Mouse (Mus musculus) retina, embryonic 14.5 days (tissue): ENCODE measurements at regions not wholly inside any gene's neighbourhood (a gene's known extent, or its start where the extent isn't known, plus 50 kb on each side); places are given as distances from the start of the nearest gene placed in this dataset.

Experiments used
- DNase-seq: peaks from one replicate; pipeline ENCODE4 v3.0.0-alpha.2; 2015; ENCODE audit warnings: low spot score

GRCm38 (mm10) chr11:85966207-85966606 lies 80.0 kb downstream of the Tbx4 start:
- no peak for DNase-seq

DNA sequence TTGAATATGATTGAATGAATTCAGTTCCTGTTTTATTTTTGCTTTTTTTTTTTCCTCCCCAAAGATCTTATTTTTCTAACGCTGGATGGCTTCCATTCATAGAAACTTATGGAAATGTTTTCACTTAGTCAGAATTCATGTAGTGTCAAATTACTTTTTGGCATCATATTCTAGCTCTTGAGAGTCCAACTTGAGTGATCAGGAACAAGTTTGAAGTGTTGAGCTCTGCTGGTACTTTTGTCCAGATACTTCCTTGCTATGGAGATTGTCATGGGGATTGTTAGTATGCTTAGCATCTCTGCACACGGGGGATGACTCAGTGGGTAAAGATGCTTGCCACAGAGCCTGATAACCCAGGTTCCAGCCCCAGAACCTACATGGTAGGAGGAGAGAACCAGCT lies 84.1 kb downstream of the Tbx4 start:
- DNase-seq: no peak

DNA sequence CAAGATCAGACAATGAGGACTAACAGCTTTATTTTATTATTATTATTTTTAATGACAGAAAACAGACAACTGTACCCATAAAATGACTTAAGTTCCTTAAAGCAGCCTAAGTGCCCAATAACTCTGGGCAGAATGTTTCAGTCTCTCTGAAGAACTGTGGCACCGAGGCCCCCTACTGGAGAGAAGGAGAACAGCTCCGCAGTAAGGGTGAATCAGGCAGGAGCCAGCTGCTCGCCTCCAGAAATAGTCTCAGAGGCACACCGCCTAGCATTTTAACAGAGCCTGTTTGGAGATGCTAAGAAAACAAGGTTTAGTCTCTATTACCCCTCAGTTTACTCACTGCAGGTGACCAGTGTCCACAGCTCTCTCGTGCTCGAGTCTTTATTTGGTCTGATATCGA lies 86.2 kb downstream of the Tbx4 start:
- DNase-seq: peak; percentile 87

DNA sequence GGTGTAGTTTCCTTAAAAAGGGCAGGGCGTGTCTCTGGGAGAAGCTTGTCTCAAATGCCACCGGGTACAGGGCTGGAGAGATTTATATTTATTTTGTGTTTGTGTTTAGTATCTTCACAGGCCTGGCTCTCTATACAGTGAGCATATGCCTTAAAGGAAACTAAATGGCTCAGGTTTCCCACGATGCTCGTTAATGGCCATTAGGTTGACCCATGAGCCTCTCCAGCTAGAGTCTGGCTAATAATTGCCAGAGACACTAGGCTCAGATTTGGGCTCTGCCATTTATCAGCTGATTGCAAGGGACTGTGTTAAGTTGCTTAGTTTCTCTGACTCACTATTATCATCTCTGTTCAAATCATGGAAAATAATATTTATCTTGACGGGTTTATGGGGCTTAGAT lies 87.5 kb downstream of the Tbx4 start:
- DNase-seq: no peak

- no peak for DNase-seq
Observed at GRCm38 (mm10) chr11:85976693-85977434, 90.6 kb downstream of the Tbx4 start.

DNA sequence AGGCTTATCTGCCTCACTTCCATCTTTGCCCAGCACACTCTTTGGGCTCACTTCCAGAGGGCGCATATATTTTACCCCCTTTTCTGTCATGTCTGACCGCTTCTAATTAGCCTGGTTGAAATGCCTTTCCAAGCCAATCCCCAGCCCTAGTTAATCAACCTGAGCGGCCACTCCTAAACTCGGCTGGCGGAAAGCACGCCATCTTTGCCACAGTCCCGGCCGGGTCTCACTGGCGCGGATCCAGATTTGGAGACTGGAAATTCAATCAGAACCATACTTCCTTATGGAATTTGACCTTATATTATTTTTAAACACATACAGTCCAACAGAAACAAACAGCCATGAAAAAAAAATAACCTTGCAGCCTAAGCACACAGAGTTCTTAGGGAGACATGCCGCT lies 94.2 kb downstream of the Tbx4 start:
- no peak for DNase-seq

- DNase-seq: no peak
Observed at GRCm38 (mm10) chr11:85981561-85981960, 95.3 kb downstream of the Tbx4 start.

DNA sequence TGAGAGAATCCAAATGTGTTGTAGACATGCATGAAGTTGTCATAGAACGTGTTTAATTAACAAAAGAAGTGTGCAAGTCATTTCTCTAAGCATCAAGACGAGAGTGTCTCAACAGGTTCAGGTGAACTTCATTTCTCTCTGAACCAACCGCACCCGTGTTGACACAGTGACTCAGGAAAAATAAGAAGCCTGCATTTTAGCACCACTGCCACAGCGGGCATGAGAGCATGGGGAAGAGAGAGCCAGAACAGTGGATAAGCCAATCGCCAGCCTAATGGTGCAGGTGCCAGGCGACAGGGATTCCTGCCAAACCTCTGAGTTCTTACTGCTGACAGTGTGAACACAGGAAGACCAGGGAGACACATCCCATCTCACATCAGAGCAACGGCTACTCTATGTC lies 100.1 kb downstream of the Tbx4 start:
- no peak for DNase-seq

DNA sequence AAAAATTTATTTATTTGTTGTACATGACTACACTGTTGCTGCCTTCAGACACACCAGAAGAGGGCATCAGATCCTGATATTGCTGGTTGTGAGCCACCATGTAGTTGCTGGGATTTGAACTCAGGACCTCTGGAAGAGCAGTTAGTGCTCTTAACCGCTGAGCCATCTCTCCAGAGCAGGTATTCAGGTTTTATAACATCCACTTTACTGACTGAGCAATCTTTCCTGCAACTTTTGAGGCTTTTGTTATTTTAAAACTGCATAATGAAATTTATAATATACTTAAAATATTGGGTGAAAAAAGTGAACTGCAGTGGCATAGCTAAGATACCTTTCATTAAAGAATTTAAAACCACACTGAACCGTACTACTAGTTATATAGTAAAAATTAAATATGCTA lies 101.0 kb downstream of the Tbx4 start:
- DNase-seq: no peak

- no peak for DNase-seq
Observed at GRCm38 (mm10) chr11:85989536-85989935, 103.3 kb downstream of the Tbx4 start.

DNA sequence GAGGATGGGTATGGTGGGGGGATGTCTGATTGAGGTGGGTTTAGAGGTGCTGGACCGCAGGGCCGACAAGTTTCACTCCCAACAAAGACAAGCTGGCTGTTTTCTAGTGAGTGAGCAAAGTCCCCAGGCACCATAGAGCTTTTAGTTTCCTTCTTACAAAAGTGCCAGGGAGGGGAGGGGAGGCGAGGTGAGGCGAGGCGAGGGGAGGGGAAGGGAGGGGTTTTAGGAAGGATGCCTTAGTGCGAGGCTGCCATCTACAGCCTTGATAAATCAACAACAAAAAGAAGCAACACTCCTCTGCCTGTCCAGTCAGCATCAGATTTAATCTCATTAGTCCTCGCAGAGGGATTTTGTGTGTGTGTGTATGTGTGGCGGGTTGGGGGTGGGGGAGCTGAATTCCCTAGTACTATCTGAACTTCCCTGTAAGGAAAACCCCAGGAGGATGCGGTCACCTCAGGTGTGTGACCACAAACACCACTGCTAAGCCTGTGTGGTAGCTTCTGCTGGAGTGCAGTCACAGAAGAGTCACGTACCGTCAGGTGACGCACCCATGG lies 103.8 kb downstream of the Tbx4 start:
- peak; percentile 60 for DNase-seq

DNA sequence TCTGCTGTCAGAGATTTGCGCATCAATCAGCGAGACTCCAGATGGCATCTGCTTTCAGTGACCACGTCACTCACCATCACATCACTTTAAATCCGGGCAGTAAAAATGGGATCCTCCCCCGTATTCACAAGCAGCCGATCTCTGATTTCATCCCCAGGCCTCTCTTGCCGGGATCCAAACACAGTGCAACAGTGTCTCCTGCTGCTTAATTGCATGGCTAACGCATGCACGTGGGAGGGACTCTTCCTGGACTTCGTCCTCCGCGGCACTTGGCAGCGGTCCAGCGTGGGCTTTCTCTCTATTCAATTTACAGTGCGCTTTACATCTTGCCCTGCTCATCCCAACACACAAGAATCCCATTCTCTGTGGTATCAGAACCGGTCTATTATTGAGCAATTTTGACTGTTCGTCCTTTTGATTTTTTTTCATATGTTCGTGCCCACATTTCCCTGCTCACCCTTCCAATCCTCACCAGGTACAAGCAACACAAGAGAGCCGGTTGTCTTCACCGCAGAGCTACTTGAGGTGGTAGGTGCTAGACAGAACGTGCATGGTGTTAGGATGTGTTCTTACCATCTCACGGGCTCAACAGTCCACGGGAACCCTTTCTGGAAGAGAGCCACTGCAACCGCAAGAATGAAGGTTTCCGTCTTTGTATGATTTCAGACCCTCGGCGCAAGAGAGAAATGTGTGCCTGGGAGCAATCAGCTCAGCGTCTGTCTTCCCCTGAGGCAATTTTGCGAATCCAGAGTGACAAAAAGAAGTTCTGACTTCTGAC lies 109.3 kb downstream of the Tbx4 start:
- peak; percentile 70 for DNase-seq

DNA sequence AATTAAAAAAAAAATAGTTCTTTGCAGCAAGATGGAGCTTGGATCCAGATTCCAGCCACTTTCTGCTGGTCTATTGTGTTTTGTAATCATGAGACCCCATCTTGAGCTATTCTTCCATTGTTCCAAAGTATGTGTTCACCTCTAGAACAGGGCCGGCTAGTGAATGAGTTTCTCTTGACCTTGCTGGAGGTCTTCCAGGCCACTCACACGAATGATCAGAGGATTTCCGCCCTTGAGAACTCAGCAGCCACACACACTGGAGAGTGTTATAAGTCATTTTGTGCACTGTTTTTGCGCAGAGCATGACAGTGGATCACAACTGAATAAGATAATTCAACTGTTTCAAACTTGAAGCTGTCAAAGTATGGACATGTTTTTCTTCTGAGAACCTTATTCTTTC lies 110.5 kb downstream of the Tbx4 start:
- no peak for DNase-seq

- DNase-seq: no peak
Observed at GRCm38 (mm10) chr11:86003341-86003740, 117.1 kb downstream of the Tbx4 start.

- DNase-seq: no peak
Observed at GRCm38 (mm10) chr11:86005284-86005683, 119.1 kb downstream of the Tbx4 start.

GRCm38 (mm10) chr11:86005899-86006445 lies 119.8 kb downstream of the Tbx4 start:
- no peak for DNase-seq

GRCm38 (mm10) chr11:86006859-86007258 lies 120.6 kb downstream of the Tbx4 start:
- DNase-seq: no peak
